11 mouse cellular contexts compared by ENCODE assay signal in the genomic region with DNA sequence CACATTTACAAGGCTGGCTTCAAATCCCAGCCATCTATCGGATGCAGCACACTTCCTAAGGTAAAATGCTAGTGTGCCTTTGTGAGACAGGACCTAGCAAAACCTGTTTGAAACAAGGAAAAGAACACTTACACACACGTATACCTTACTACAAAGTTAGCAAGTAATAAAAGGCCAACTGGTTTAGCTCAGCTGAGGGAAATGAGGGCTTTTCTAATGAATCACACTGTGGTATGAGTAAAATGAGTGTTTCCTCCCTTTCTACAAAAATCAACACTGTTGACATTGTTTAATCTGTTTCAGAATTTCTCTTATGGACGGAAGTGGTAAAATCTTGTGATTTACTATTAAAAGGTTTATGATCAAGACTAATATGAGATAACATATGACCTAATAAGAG.
A peak's percentile ranks its signal among the peaks of the same experiment; 100 is the strongest.
DNase-seq lines count a peak whose midpoint lies in the region; ATAC-seq lines count a peak whose summit lies in the region.
"Had no signal": no experiment of that assay in that cellular context is flagged by ENCODE, and none has a peak within 500 bp of the region (broad histone marks: within the 10 kb centered on the region; RNA-seq: fewer than 3 reads in every experiment).

No protein-coding gene starts in this region.

- H3K36me3 ChIP-seq in embryonic facial prominence, embryonic 13.5 days, result no peaks in the 10 kb centered on the region
- H3K36me3 ChIP-seq in embryonic facial prominence, embryonic 10.5 days (replicated peaks), result no peaks in the 10 kb centered on the region
- no peaks in the 10 kb centered on the region for H3K36me3 ChIP-seq in kidney, embryonic 14.5 days (ENCODE audit: control insufficient read depth, insufficient read depth, low read length)
- no peaks in the 10 kb centered on the region for H3K36me3 ChIP-seq in intestine, embryonic 15.5 days
- H3K36me3 ChIP-seq in midbrain, embryonic 13.5 days, result no peaks in the 10 kb centered on the region
- H3K36me3 ChIP-seq: G1E had no signal

- no peak overlapping the region for H3K4me3 ChIP-seq in embryonic facial prominence, embryonic 13.5 days
- H3K4me3 ChIP-seq in embryonic facial prominence, embryonic 10.5 days, result no peak overlapping the region
- H3K4me3 ChIP-seq in kidney, embryonic 14.5 days (ENCODE audit: low read length), result no peak overlapping the region
- no peak overlapping the region for H3K4me3 ChIP-seq in intestine, embryonic 15.5 days (replicated peaks)
- no peak overlapping the region for H3K4me3 ChIP-seq in midbrain, embryonic 13.5 days (replicated peaks)

- peak overlapping the region; percentile 28; the same call in 1 of the 2 replicates for H3K27ac ChIP-seq in embryonic facial prominence, embryonic 13.5 days
- no peak overlapping the region for H3K27ac ChIP-seq in embryonic facial prominence, embryonic 10.5 days (replicated peaks)
- peak overlapping the region; percentile 56; the same call in 1 of the 2 replicates for H3K27ac ChIP-seq in kidney, embryonic 14.5 days (ENCODE audit: low read depth, low read length)
- H3K27ac ChIP-seq in intestine, embryonic 15.5 days, result peak overlapping the region; percentile 81; the same call in 1 of the 2 replicates
- H3K27ac ChIP-seq in midbrain, embryonic 13.5 days, result no peak overlapping the region

- no peak for ATAC-seq in embryonic facial prominence, embryonic 13.5 days (ENCODE audit: insufficient number of reproducible peaks, insufficient read depth, low FRiP score, low TSS enrichment, low read depth)
- ATAC-seq in kidney, embryonic 14.5 days (ENCODE audit: low FRiP score, low TSS enrichment), result no peak
- peak; percentile 39 for ATAC-seq in intestine, embryonic 15.5 days
- ATAC-seq in midbrain, embryonic 13.5 days, result no peak

- no peaks in the 10 kb centered on the region for H3K9me3 ChIP-seq in embryonic facial prominence, embryonic 13.5 days
- H3K9me3 ChIP-seq in embryonic facial prominence, embryonic 10.5 days, result no peaks in the 10 kb centered on the region
- H3K9me3 ChIP-seq in kidney, embryonic 14.5 days (ENCODE audit: control insufficient read depth, low read length), result no peaks in the 10 kb centered on the region
- H3K9me3 ChIP-seq in intestine, embryonic 15.5 days, result no peaks in the 10 kb centered on the region
- H3K9me3 ChIP-seq in midbrain, embryonic 13.5 days, result no peaks in the 10 kb centered on the region
- H3K9me3 ChIP-seq: G1E had no signal

- H3K4me1 ChIP-seq in embryonic facial prominence, embryonic 13.5 days, result peaks cover 40% of the 10 kb centered on the region
- H3K4me1 ChIP-seq in embryonic facial prominence, embryonic 10.5 days, result peaks cover 50% of the 10 kb centered on the region
- peaks cover 30% of the 10 kb centered on the region for H3K4me1 ChIP-seq in kidney, embryonic 14.5 days (ENCODE audit: control insufficient read depth, insufficient read depth, low read length)
- H3K4me1 ChIP-seq in intestine, embryonic 15.5 days (replicated peaks), result peaks cover 32% of the 10 kb centered on the region
- H3K4me1 ChIP-seq in midbrain, embryonic 13.5 days (replicated peaks), result peaks cover 35% of the 10 kb centered on the region

- 62% methylated on average over 3 of the region's 3 CpGs for WGBS in embryonic facial prominence, embryonic 13.5 days
- WGBS in embryonic facial prominence, embryonic 10.5 days, result 77% methylated on average over 3 of the region's 3 CpGs
- WGBS in kidney, embryonic 14.5 days, result 49% methylated on average over 3 of the region's 3 CpGs
- 49% methylated on average over 3 of the region's 3 CpGs for WGBS in intestine, embryonic 15.5 days
- WGBS in midbrain, embryonic 13.5 days, result 85% methylated on average over 3 of the region's 3 CpGs

- no peak overlapping the region for H3K4me2 ChIP-seq in embryonic facial prominence, embryonic 13.5 days
- no peak overlapping the region for H3K4me2 ChIP-seq in kidney, embryonic 14.5 days (replicated peaks; ENCODE audit: low read depth, low read length)
- no peak overlapping the region for H3K4me2 ChIP-seq in intestine, embryonic 15.5 days (replicated peaks)
- no peak overlapping the region for H3K4me2 ChIP-seq in midbrain, embryonic 13.5 days (replicated peaks)

- no peak overlapping the region for H3K9ac ChIP-seq in embryonic facial prominence, embryonic 13.5 days
- no peak overlapping the region for H3K9ac ChIP-seq in kidney, embryonic 14.5 days (ENCODE audit: low read depth, low read length)
- H3K9ac ChIP-seq in intestine, embryonic 15.5 days, result no peak overlapping the region
- no peak overlapping the region for H3K9ac ChIP-seq in midbrain, embryonic 13.5 days (replicated peaks)

- no peak for DNase-seq in embryonic facial prominence, embryonic 10.5 days (ENCODE audit: low spot score)
- no peak for DNase-seq in kidney, postnatal 4 days
- DNase-seq in 3134 (ENCODE audit: extremely low read depth, insufficient read length, low spot score), result peak; percentile 44
- DNase-seq in frontal cortex, adult 2 months (ENCODE audit: extremely low spot score in 1 of 2, low spot score in 1 of 2), result no peak
- DNase-seq: cerebellum, adult 9-11 months; layer of hippocampus, postnatal 36 days had no signal

- H3K27me3 ChIP-seq in embryonic facial prominence, embryonic 13.5 days, result no peaks in the 10 kb centered on the region
- H3K27me3 ChIP-seq in embryonic facial prominence, embryonic 10.5 days (replicated peaks; ENCODE audit: low read depth, poor library complexity, severe bottlenecking), result no peaks in the 10 kb centered on the region
- no peaks in the 10 kb centered on the region for H3K27me3 ChIP-seq in kidney, embryonic 14.5 days (ENCODE audit: control insufficient read depth, insufficient read depth, low read length)
- H3K27me3 ChIP-seq in intestine, embryonic 15.5 days (replicated peaks), result no peaks in the 10 kb centered on the region
- H3K27me3 ChIP-seq in midbrain, embryonic 13.5 days, result no peaks in the 10 kb centered on the region

Comparison
In these comparisons a context has a peak if more than half of its experiments do, and no peak if none do; other contexts are left out.
1. H3K27ac ChIP-seq: peak in embryonic facial prominence, embryonic 13.5 days (single experiment), kidney, embryonic 14.5 days (single experiment) and intestine, embryonic 15.5 days (single experiment); none in embryonic facial prominence, embryonic 10.5 days (single experiment) and midbrain, embryonic 13.5 days (single experiment).